Comparison of ENCODE assay signal across 10 mouse cellular contexts in genomic region chr9:122223005-122223404, GRCm38 (mm10).
A peak's percentile ranks its signal among the peaks of the same experiment; 100 is the strongest.
DNase-seq lines count a peak whose midpoint lies in the region; ATAC-seq lines count a peak whose summit lies in the region.
"Had no signal": no experiment of that assay in that cellular context is flagged by ENCODE, and none has a peak within 500 bp of the region (broad histone marks: within the 10 kb centered on the region; RNA-seq: fewer than 3 reads in every experiment).

No protein-coding gene starts in this region.

- H3K9me3 ChIP-seq in heart, embryonic 15.5 days (replicated peaks): no peaks in the 10 kb centered on the region
- no peaks in the 10 kb centered on the region for H3K9me3 ChIP-seq in embryonic facial prominence, embryonic 10.5 days
- no peaks in the 10 kb centered on the region for H3K9me3 ChIP-seq in hindbrain, embryonic 10.5 days
- H3K9me3 ChIP-seq in midbrain, embryonic 14.5 days (ENCODE audit: control insufficient read depth, low read length): no peaks in the 10 kb centered on the region

- H3K27ac ChIP-seq in heart, embryonic 15.5 days: peak overlapping the region; percentile 46; the same call in 1 of the 2 replicates
- peak overlapping the region; percentile 58 for H3K27ac ChIP-seq in embryonic facial prominence, embryonic 10.5 days (replicated peaks)
- peak overlapping the region; percentile 78 for H3K27ac ChIP-seq in hindbrain, embryonic 10.5 days
- peak overlapping the region; percentile 50 for H3K27ac ChIP-seq in midbrain, embryonic 14.5 days (replicated peaks; ENCODE audit: low read depth, low read length)
- H3K27ac ChIP-seq: heart, adult 2 months; liver, embryonic 14.5 days had no signal

- H3K9ac ChIP-seq in heart, embryonic 15.5 days: no peak overlapping the region
- H3K9ac ChIP-seq in midbrain, embryonic 14.5 days (replicated peaks; ENCODE audit: low read length): no peak overlapping the region
- H3K9ac ChIP-seq: liver, embryonic 14.5 days had no signal

- H3K4me2 ChIP-seq in heart, embryonic 15.5 days: no peak overlapping the region
- no peak overlapping the region for H3K4me2 ChIP-seq in midbrain, embryonic 14.5 days (ENCODE audit: low read length)

- no peak for ATAC-seq in heart, embryonic 15.5 days (replicated peaks; ENCODE audit: insufficient number of reproducible peaks, insufficient read depth, low FRiP score, low read depth)
- ATAC-seq in midbrain, embryonic 14.5 days (ENCODE audit: low FRiP score, low TSS enrichment): no peak
- ATAC-seq in megakaryocyte progenitor cell, adult 5-6 weeks (replicated peaks; ENCODE audit: poor library complexity): no peak

- 61% methylated on average over 8 of the region's 8 CpGs for WGBS in heart, embryonic 15.5 days
- 39% methylated on average over 8 of the region's 8 CpGs for WGBS in embryonic facial prominence, embryonic 10.5 days
- WGBS in hindbrain, embryonic 10.5 days: 36% methylated on average over 8 of the region's 8 CpGs
- WGBS in midbrain, embryonic 14.5 days: 22% methylated on average over 8 of the region's 8 CpGs

- H3K27me3 ChIP-seq in heart, embryonic 15.5 days: no peaks in the 10 kb centered on the region
- H3K27me3 ChIP-seq in embryonic facial prominence, embryonic 10.5 days (replicated peaks; ENCODE audit: low read depth, poor library complexity, severe bottlenecking): peaks cover 4% of the 10 kb centered on the region; the same call in 1 of the 2 replicates
- H3K27me3 ChIP-seq in hindbrain, embryonic 10.5 days (ENCODE audit: insufficient read depth, poor library complexity, severe bottlenecking): no peaks in the 10 kb centered on the region
- H3K27me3 ChIP-seq in midbrain, embryonic 14.5 days (ENCODE audit: control insufficient read depth, insufficient read depth, low read length): no peaks in the 10 kb centered on the region

- no peaks in the 10 kb centered on the region for H3K36me3 ChIP-seq in heart, embryonic 15.5 days
- H3K36me3 ChIP-seq in embryonic facial prominence, embryonic 10.5 days (replicated peaks): no peaks in the 10 kb centered on the region
- no peaks in the 10 kb centered on the region for H3K36me3 ChIP-seq in hindbrain, embryonic 10.5 days
- no peaks in the 10 kb centered on the region for H3K36me3 ChIP-seq in midbrain, embryonic 14.5 days (ENCODE audit: control insufficient read depth, insufficient read depth, low read length)

- no peak for DNase-seq in heart, adult 8-10 months (ENCODE audit: low spot score)
- DNase-seq in embryonic facial prominence, embryonic 10.5 days (ENCODE audit: low spot score): no peak
- DNase-seq in hindbrain, embryonic 10.5 days (ENCODE audit: low spot score): no peak
- peak; percentile 43 for DNase-seq in midbrain, embryonic 14.5 days
- no peak for DNase-seq in urinary bladder, postnatal 10 days (ENCODE audit: low spot score)
- DNase-seq in ovary, postnatal 10 days (ENCODE audit: low spot score): no peak
- DNase-seq: heart, adult 2 months had no signal

- 0 out of 2 replicates have a peak, but pooled peaks cover 2% of the 10 kb centered on the region for H3K4me1 ChIP-seq in heart, embryonic 15.5 days (replicated peaks)
- peaks cover 19% of the 10 kb centered on the region for H3K4me1 ChIP-seq in embryonic facial prominence, embryonic 10.5 days
- H3K4me1 ChIP-seq in hindbrain, embryonic 10.5 days (replicated peaks): peaks cover 24% of the 10 kb centered on the region
- H3K4me1 ChIP-seq in midbrain, embryonic 14.5 days (ENCODE audit: control insufficient read depth, insufficient read depth, low read length): no peaks in the 10 kb centered on the region

- H3K4me3 ChIP-seq in heart, embryonic 15.5 days: no peak overlapping the region
- H3K4me3 ChIP-seq in embryonic facial prominence, embryonic 10.5 days: no peak overlapping the region
- no peak overlapping the region for H3K4me3 ChIP-seq in hindbrain, embryonic 10.5 days
- H3K4me3 ChIP-seq in midbrain, embryonic 14.5 days (replicated peaks; ENCODE audit: low read depth, low read length): no peak overlapping the region
- H3K4me3 ChIP-seq: heart, adult 2 months had no signal
